Mouse (Mus musculus): Measurements from ENCODE around the gene Ccdc142.

DNA sequence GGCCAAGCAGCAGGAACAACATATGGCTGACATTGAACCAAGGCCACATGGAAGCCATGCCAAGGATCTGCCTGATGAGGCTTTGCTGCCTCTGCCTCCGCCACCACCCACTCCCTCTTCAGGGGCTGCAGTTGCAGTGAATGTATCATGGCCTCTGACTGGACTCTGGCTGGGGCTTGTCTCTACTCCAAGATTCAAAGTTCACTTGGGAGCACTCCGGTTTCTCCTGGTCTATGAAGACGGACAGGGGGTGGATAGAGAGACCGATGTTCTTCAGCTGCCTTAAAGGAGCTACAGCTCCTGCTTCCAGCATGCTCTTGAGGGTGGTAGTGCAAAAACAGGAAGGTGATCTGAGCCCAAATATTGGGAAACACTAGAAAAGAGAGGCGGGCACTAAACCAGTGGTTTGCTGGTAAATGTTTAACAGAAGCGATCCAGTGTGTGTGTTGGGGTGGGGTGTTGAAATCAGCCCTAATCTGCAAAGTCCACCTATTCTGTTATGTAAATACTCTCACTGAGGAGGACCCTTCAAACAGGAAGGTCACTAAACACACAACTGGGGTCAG, 30.2 kb downstream of the Ccdc142 start:
- TF ChIP-seq CTCF (IDR thresholded peaks at IDR 0.05; ENCODE audit: low read depth, low read length) (no peak), POLR2A (IDR thresholded peaks at IDR 0.05; ENCODE audit: extremely low read depth, insufficient read depth, low read length) (no peak)
